Mouse (Mus musculus) lung, adult 2 months (tissue): ENCODE measurements around the gene Txk.

Experiments
- CTCF ChIP-seq: fragments of 200-500 bp; IDR thresholded peaks from 2 replicates; pipeline ENCODE4 v1.5.1; 2011; ENCODE audit warnings: mild to moderate bottlenecking, low read length, control low read depth; ENCODE audit not compliant: insufficient read depth
- POLR2A ChIP-seq: fragments of 200-500 bp; IDR thresholded peaks from 2 replicates; pipeline ENCODE4 v1.6.1; 2011; ENCODE audit warnings: low read depth, mild to moderate bottlenecking, control low read depth, low read length, borderline replicate concordance; ENCODE audit errors: extremely low read depth

GRCm38 (mm10) chr5:72785451-72785850, 32.9 kb upstream of the Txk start:
- TF ChIP-seq CTCF (no peak), POLR2A (no peak)
